Mouse (Mus musculus) midbrain, embryonic 15.5 days (tissue): ENCODE data around the gene Nrl. TPM values are rescaled to one million over a fixed set of nuclear protein-coding genes. Genes with fewer than 3 reads are reported as not detected.

Source experiments
- ATAC-seq: fragments of 200-750 bp; cut with Nextera tagmentation; replicated peaks from 2 replicates; pipeline ENCODE4 v1.8.0; 2017; ENCODE audit warnings: moderate TSS enrichment
- H3K27ac ChIP-seq: fragments of 300-500 bp; sonication (generic); 2 replicates; pipeline ENCODE4 v1.5.1; 2015; ENCODE audit warnings: mild to moderate bottlenecking, inconsistent platforms
- H3K27me3 ChIP-seq: fragments of 300-500 bp; sonication (generic); replicated peaks from 2 replicates; pipeline ENCODE4 v1.6.1; 2015; ENCODE audit warnings: inconsistent platforms
- H3K36me3 ChIP-seq: fragments of 300-500 bp; sonication (generic); replicated peaks from 2 replicates; pipeline ENCODE4 v1.6.1; 2015; ENCODE audit warnings: inconsistent platforms
- H3K4me1 ChIP-seq: fragments of 300-500 bp; sonication (generic); 2 replicates; pipeline ENCODE4 v1.6.1; 2015; ENCODE audit warnings: inconsistent platforms
- H3K4me2 ChIP-seq: fragments of 300-500 bp; sonication (generic); 2 replicates; pipeline ENCODE4 v1.6.1; 2015; ENCODE audit warnings: inconsistent platforms, mild to moderate bottlenecking, moderate library complexity
- H3K4me3 ChIP-seq: fragments of 300-500 bp; sonication (generic); 2 replicates; pipeline ENCODE4 v1.5.1; 2015; ENCODE audit warnings: mild to moderate bottlenecking, inconsistent platforms
- H3K9ac ChIP-seq: fragments of 300-500 bp; sonication (generic); 2 replicates; pipeline ENCODE4 v1.6.1; 2015; ENCODE audit warnings: mild to moderate bottlenecking, inconsistent platforms
- H3K9me3 ChIP-seq: fragments of 300-500 bp; sonication (generic); 2 replicates; pipeline ENCODE4 v1.6.1; 2016; ENCODE audit warnings: inconsistent platforms
- WGBS: fragments of 180-500 bp; shearing (Covaris S2); methylation state at CpG from one replicate; pipeline ENCODE4 v1.1.7; 2015; ENCODE audit warnings: mixed read lengths; 5-methylcytosine and 5-hydroxymethylcytosine counted together
- polyA plus RNA-seq: library from polyadenylated mRNA; unstranded; fragments of >200 nt; fragmentation: Nextera tagmentation; extraction: Ambion mirVana; gene quantifications from 2 replicates; pipeline ENCODE4 v1.2.1, GENCODE M21; 2015

Nrl gene
- polyA plus RNA-seq, 1 experiment from 2014 or later = 0.17 TPM

GRCm38 (mm10) chr14:55496761-55497448 is 27.9 kb downstream of the Nrl start:
- peak; percentile 35 for ATAC-seq
- no peak overlapping the region for H3K27ac ChIP-seq
- no peak overlapping the region for H3K4me2 ChIP-seq
- H3K9ac ChIP-seq = no peak overlapping the region
- H3K27me3 ChIP-seq = no peaks in the 10 kb centered on the region
- H3K4me1 ChIP-seq = peaks cover 16% of the 10 kb centered on the region
- H3K9me3 ChIP-seq = no peaks in the 10 kb centered on the region
- WGBS = 79% methylated on average over 16 of the region's 16 CpGs
- no peak overlapping the region for H3K4me3 ChIP-seq
- peaks cover 33% of the 10 kb centered on the region for H3K36me3 ChIP-seq

- no peaks in the 10 kb centered on the region for H3K27me3 ChIP-seq
- H3K4me1 ChIP-seq = peaks cover 21% of the 10 kb centered on the region
- H3K27ac ChIP-seq = no peak overlapping the region
- ATAC-seq = no peak
- H3K36me3 ChIP-seq = peaks cover 27% of the 10 kb centered on the region
- no peaks in the 10 kb centered on the region for H3K9me3 ChIP-seq
- no peak overlapping the region for H3K4me2 ChIP-seq
- no peak overlapping the region for H3K9ac ChIP-seq
- no peak overlapping the region for H3K4me3 ChIP-seq
- WGBS = 79% methylated on average over 17 of the region's 20 CpGs
Measured at GRCm38 (mm10) chr14:55495509-55496240, 29.1 kb downstream of the Nrl start.

- Histone ChIP-seq H3K4me1 (peaks cover 20% of the 10 kb centered on the region), H3K27me3 (no peaks in the 10 kb centered on the region), H3K9ac (no peak overlapping the region), H3K36me3 (peaks cover 6% of the 10 kb centered on the region; the same call in 1 of the 2 replicates), H3K9me3 (no peaks in the 10 kb centered on the region), H3K4me2 (peak overlapping the region; percentile 68), H3K4me3 (peak overlapping the region; percentile 91), H3K27ac (no peak overlapping the region)
- 45% methylated on average over 3 of the region's 3 CpGs for WGBS
- no peak for ATAC-seq
Measured at GRCm38 (mm10) chr14:55492103-55492502, 32.7 kb downstream of the Nrl start.

- peak overlapping the region; percentile 92 for H3K9ac ChIP-seq
- no peaks in the 10 kb centered on the region for H3K9me3 ChIP-seq
- peaks cover 6% of the 10 kb centered on the region; the same call in 1 of the 2 replicates for H3K36me3 ChIP-seq
- WGBS = under 1% methylated on average over 30 of the region's 30 CpGs
- peak; percentile 73 for ATAC-seq
- peak overlapping the region; percentile 97 for H3K27ac ChIP-seq
- H3K4me2 ChIP-seq = peak overlapping the region; percentile 68
- peak overlapping the region; percentile 91 for H3K4me3 ChIP-seq
- peaks cover 20% of the 10 kb centered on the region for H3K4me1 ChIP-seq
- no peaks in the 10 kb centered on the region for H3K27me3 ChIP-seq
Measured at GRCm38 (mm10) chr14:55491291-55491833, 33.4 kb downstream of the Nrl start.

- peaks cover 6% of the 10 kb centered on the region; the same call in 1 of the 2 replicates for H3K36me3 ChIP-seq
- no peaks in the 10 kb centered on the region for H3K9me3 ChIP-seq
- peak within 1 kb of the TSS; percentile 92 for H3K9ac ChIP-seq
- peak; percentile 92 for ATAC-seq
- H3K4me2 ChIP-seq = peak within 1 kb of the TSS; percentile 68
- no peaks in the 10 kb centered on the region for H3K27me3 ChIP-seq
- H3K4me3 ChIP-seq = peak within 1 kb of the TSS; percentile 91
- peak within 1 kb of the TSS; percentile 97 for H3K27ac ChIP-seq
- H3K4me1 ChIP-seq = peaks cover 20% of the 10 kb centered on the region
- under 1% methylated on average over 66 of the region's 68 CpGs for WGBS
Measured at GRCm38 (mm10) chr14:55490361-55491201, 34.2 kb downstream of the Nrl start, which contains the start of gene Carmil3. TSS of gene Carmil3 (plus strand) at chr14:55490651.

- WGBS = 88% methylated on average over 8 of the region's 8 CpGs
- Histone ChIP-seq H3K4me3 (no peak overlapping the region), H3K4me1 (peaks cover 9% of the 10 kb centered on the region), H3K9me3 (no peaks in the 10 kb centered on the region), H3K27me3 (no peaks in the 10 kb centered on the region), H3K9ac (no peak overlapping the region), H3K27ac (no peak overlapping the region), H3K4me2 (no peak overlapping the region), H3K36me3 (no peaks in the 10 kb centered on the region)
- no peak for ATAC-seq
Measured at GRCm38 (mm10) chr14:55486836-55487235, 37.9 kb downstream of the Nrl start.

- no peak overlapping the region for H3K27ac ChIP-seq
- H3K4me1 ChIP-seq = peaks cover under 1% of the 10 kb centered on the region; the same call in 1 of the 2 replicates
- 78% methylated on average over 5 of the region's 5 CpGs for WGBS
- H3K27me3 ChIP-seq = no peaks in the 10 kb centered on the region
- H3K4me2 ChIP-seq = no peak overlapping the region
- H3K36me3 ChIP-seq = no peaks in the 10 kb centered on the region
- no peak overlapping the region for H3K4me3 ChIP-seq
- no peak overlapping the region for H3K9ac ChIP-seq
- no peak for ATAC-seq
- H3K9me3 ChIP-seq = no peaks in the 10 kb centered on the region
Measured at GRCm38 (mm10) chr14:55484430-55485085, 40.2 kb downstream of the Nrl start.

GRCm38 (mm10) chr14:55479629-55480028 is 45.2 kb downstream of the Nrl start:
- no peak overlapping the region for H3K9ac ChIP-seq
- 89% methylated on average over 10 of the region's 10 CpGs for WGBS
- H3K27me3 ChIP-seq = no peaks in the 10 kb centered on the region
- no peak overlapping the region for H3K4me3 ChIP-seq
- no peak overlapping the region for H3K27ac ChIP-seq
- ATAC-seq = no peak
- H3K36me3 ChIP-seq = no peaks in the 10 kb centered on the region
- H3K4me1 ChIP-seq = no peaks in the 10 kb centered on the region
- no peak overlapping the region for H3K4me2 ChIP-seq
- H3K9me3 ChIP-seq = no peaks in the 10 kb centered on the region

GRCm38 (mm10) chr14:55478651-55479599 is 45.9 kb downstream of the Nrl start, which contains the start of gene Dhrs4:
TSS of gene Dhrs4 (plus strand) at chr14:55478758.
- Histone ChIP-seq H3K9me3 (no peaks in the 10 kb centered on the region), H3K27me3 (no peaks in the 10 kb centered on the region), H3K4me1 (no peaks in the 10 kb centered on the region), H3K4me2 (peak within 1 kb of the TSS; percentile 54), H3K9ac (peak within 1 kb of the TSS; percentile 25), H3K36me3 (no peaks in the 10 kb centered on the region), H3K4me3 (peak within 1 kb of the TSS; percentile 40), H3K27ac (no peak within 1 kb of the TSS)
- WGBS = 1% methylated on average over 38 of the region's 38 CpGs
- ATAC-seq = peak; percentile 90

- 91% methylated on average over 5 of the region's 5 CpGs for WGBS
Measured at GRCm38 (mm10) chr14:55477829-55478228, 47.0 kb downstream of the Nrl start.

More at GRCm38 (mm10) chr14:55477829-55478228, 47.0 kb downstream of the Nrl start:
- Histone ChIP-seq H3K4me1 (no peaks in the 10 kb centered on the region), H3K9ac (no peak overlapping the region), H3K27me3 (no peaks in the 10 kb centered on the region), H3K4me3 (no peak overlapping the region), H3K27ac (no peak overlapping the region), H3K4me2 (no peak overlapping the region), H3K36me3 (no peaks in the 10 kb centered on the region), H3K9me3 (no peaks in the 10 kb centered on the region)
- no peak for ATAC-seq
